Mouse (Mus musculus) kidney, embryonic 16.5 days (tissue): ENCODE measurements around the gene Tmeff1. TPM values are rescaled to one million over a fixed set of nuclear protein-coding genes. Genes with fewer than 3 reads are reported as not detected.

Experiments used
- ATAC-seq: fragments of 200-750 bp; cut with Nextera tagmentation; 2 replicates; pipeline ENCODE4 v1.8.0; 2017; ENCODE audit warnings: moderate TSS enrichment; ENCODE audit not compliant: low FRiP score, low TSS enrichment
- H3K27ac ChIP-seq: fragments of 300-500 bp; sonication (generic); 2 replicates; pipeline ENCODE4 v1.5.1; 2014; ENCODE audit warnings: low read length
- H3K27me3 ChIP-seq: fragments of 300-500 bp; sonication (generic); 2 replicates; pipeline ENCODE4 v1.6.1; 2014; ENCODE audit warnings: low read length, control low read depth, mixed read lengths; ENCODE audit not compliant: insufficient read depth
- H3K36me3 ChIP-seq: fragments of 300-500 bp; sonication (generic); 2 replicates; pipeline ENCODE4 v1.6.1; 2014; ENCODE audit warnings: low read length, control low read depth, mixed read lengths; ENCODE audit not compliant: insufficient read depth
- H3K4me1 ChIP-seq: fragments of 300-500 bp; sonication (generic); 2 replicates; pipeline ENCODE4 v1.6.1; 2014; ENCODE audit warnings: low read length, control low read depth, mixed read lengths; ENCODE audit not compliant: insufficient read depth
- H3K4me2 ChIP-seq: fragments of 300-500 bp; sonication (generic); replicated peaks from 2 replicates; pipeline ENCODE4 v1.6.1; 2014; ENCODE audit warnings: low read depth, low read length
- H3K4me3 ChIP-seq: fragments of 300-500 bp; sonication (generic); 2 replicates; pipeline ENCODE4 v1.5.1; 2014; ENCODE audit warnings: mild to moderate bottlenecking, low read length
- H3K9ac ChIP-seq: fragments of 300-500 bp; sonication (generic); replicated peaks from 2 replicates; pipeline ENCODE4 v1.6.1; 2014; ENCODE audit warnings: low read length
- H3K9me3 ChIP-seq: fragments of 300-500 bp; sonication (generic); 2 replicates; pipeline ENCODE4 v1.6.1; 2016; ENCODE audit warnings: low read length, control low read depth
- WGBS: fragments of 180-500 bp; shearing (Covaris S2); extraction: QIAGEN DNeasy Blood & Tissue Kit; methylation state at CpG from one replicate; pipeline ENCODE4 v1.1.7; 2014; 5-methylcytosine and 5-hydroxymethylcytosine counted together
- polyA plus RNA-seq: library from polyadenylated mRNA; unstranded; fragments of >200 nt; fragmentation: Nextera tagmentation; extraction: Ambion mirVana; gene quantifications from 2 replicates; pipeline ENCODE4 v1.2.1, GENCODE M21; 2015

Tmeff1 gene
- polyA plus RNA-seq, 1 experiment from 2014 or later: 19.8 TPM

GRCm38 (mm10) chr4:48605650-48606049, 20.7 kb downstream of the Tmeff1 start:
- Histone ChIP-seq H3K27me3 (no peaks in the 10 kb centered on the region), H3K36me3 (peaks cover 12% of the 10 kb centered on the region), H3K4me3 (no peak overlapping the region), H3K27ac (no peak overlapping the region), H3K9ac (no peak overlapping the region), H3K9me3 (no peaks in the 10 kb centered on the region), H3K4me2 (no peak overlapping the region), H3K4me1 (no peaks in the 10 kb centered on the region)
- WGBS: 70% methylated on average over 3 of the region's 3 CpGs
- ATAC-seq: no peak

DNA sequence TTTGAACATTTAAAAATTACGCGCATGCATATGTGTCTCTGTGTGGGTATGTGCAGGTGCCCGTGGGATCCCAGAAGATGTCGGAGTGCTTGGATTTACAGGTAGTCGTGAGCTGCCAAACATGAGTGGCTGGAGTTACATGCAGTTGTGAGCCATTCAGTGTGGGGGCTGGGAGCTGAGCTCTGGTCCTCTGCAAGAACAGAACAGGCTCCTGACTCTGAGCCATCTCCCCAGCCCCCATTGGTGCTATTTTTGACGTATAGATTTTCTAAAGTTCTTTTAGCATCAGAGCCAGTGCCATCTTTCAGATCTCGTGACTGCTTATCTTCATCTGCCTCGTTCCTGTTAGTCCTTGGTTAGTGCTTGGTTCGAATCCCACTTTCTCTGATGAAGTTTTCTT, 24.5 kb downstream of the Tmeff1 start:
- WGBS: 92% methylated on average over 9 of the region's 9 CpGs

GRCm38 (mm10) chr4:48610251-48610650, 25.3 kb downstream of the Tmeff1 start:
- no peak for ATAC-seq
- Histone ChIP-seq H3K9me3 (no peaks in the 10 kb centered on the region), H3K4me1 (no peaks in the 10 kb centered on the region), H3K27ac (no peak overlapping the region), H3K4me2 (no peak overlapping the region), H3K36me3 (peaks cover 20% of the 10 kb centered on the region), H3K4me3 (no peak overlapping the region), H3K27me3 (no peaks in the 10 kb centered on the region), H3K9ac (no peak overlapping the region)
- WGBS: 96% methylated on average over 6 of the region's 6 CpGs

More for the DNA sequence above, 24.5 kb downstream of the Tmeff1 start:
- no peak for ATAC-seq
- no peaks in the 10 kb centered on the region for H3K9me3 ChIP-seq
- H3K27ac ChIP-seq: no peak overlapping the region
- H3K36me3 ChIP-seq: peaks cover 16% of the 10 kb centered on the region
- H3K27me3 ChIP-seq: no peaks in the 10 kb centered on the region
- no peak overlapping the region for H3K9ac ChIP-seq
- no peak overlapping the region for H3K4me3 ChIP-seq
- no peaks in the 10 kb centered on the region for H3K4me1 ChIP-seq
- H3K4me2 ChIP-seq: no peak overlapping the region

DNA sequence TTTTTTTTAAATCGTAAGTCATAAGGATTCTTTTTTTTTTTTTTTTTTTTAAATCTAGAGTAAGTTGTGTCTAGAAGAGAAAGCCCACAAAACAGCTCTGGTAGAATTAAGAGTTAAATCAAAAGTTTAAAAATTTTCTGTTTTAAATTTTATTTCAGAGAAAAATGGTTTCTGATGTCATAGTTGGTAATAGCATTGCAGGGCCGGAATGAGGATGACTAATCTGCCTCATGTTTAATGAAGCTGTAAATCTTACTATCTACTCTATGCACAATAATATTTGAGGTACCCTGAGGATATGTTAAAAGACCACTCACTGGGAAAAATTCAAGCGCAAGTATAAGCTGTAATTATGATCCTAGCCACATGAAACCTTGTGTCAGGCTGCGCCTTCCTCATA, 30.5 kb downstream of the Tmeff1 start:
- WGBS: 95% methylated on average over 4 of the region's 4 CpGs
- no peak overlapping the region for H3K4me3 ChIP-seq
- no peak overlapping the region for H3K9ac ChIP-seq

DNA sequence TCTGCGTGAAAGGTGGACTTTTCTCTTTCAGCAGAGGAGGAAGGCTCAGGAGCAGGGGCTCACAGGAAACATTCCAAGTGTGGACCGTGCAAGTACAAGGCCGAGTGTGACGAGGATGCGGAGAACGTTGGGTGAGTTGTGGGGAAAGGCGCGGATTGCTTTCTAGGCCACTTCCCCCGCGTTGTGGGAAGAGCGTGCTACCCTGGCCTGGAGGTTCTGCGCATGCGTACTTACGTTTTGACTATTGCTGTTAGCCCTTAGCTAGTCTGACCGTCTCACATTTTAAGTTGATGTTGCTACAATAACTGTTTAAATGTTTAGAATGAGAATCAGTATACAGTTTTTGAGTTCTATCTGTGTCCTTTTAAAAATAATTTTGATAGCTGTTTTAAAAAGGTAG, 32.2 kb downstream of the Tmeff1 start:
- 96% methylated on average over 15 of the region's 15 CpGs for WGBS
- Histone ChIP-seq H3K27me3 (no peaks in the 10 kb centered on the region), H3K4me1 (no peaks in the 10 kb centered on the region), H3K4me2 (no peak overlapping the region), H3K4me3 (no peak overlapping the region), H3K9me3 (no peaks in the 10 kb centered on the region), H3K36me3 (peaks cover 24% of the 10 kb centered on the region), H3K27ac (no peak overlapping the region), H3K9ac (no peak overlapping the region)
- ATAC-seq: no peak

More for the DNA sequence above, 30.5 kb downstream of the Tmeff1 start:
- H3K36me3 ChIP-seq: peaks cover 28% of the 10 kb centered on the region
- no peaks in the 10 kb centered on the region for H3K27me3 ChIP-seq
- no peak overlapping the region for H3K27ac ChIP-seq
- H3K9me3 ChIP-seq: no peaks in the 10 kb centered on the region
- no peaks in the 10 kb centered on the region for H3K4me1 ChIP-seq
- H3K4me2 ChIP-seq: no peak overlapping the region
- ATAC-seq: no peak

GRCm38 (mm10) chr4:48620121-48620520, 35.1 kb downstream of the Tmeff1 start:
- H3K27me3 ChIP-seq: no peaks in the 10 kb centered on the region
- H3K9ac ChIP-seq: no peak overlapping the region
- ATAC-seq: no peak
- no peaks in the 10 kb centered on the region for H3K4me1 ChIP-seq
- H3K4me2 ChIP-seq: no peak overlapping the region
- H3K27ac ChIP-seq: no peak overlapping the region
- H3K9me3 ChIP-seq: no peaks in the 10 kb centered on the region; the same call in 1 of the 2 replicates
- peaks cover 25% of the 10 kb centered on the region for H3K36me3 ChIP-seq
- 72% methylated on average over 6 of the region's 6 CpGs for WGBS
- no peak overlapping the region for H3K4me3 ChIP-seq

- Histone ChIP-seq H3K27me3 (no peaks in the 10 kb centered on the region), H3K4me1 (0 out of 2 replicates have a peak, but pooled peaks cover 5% of the 10 kb centered on the region), H3K9ac (no peak overlapping the region), H3K4me3 (no peak overlapping the region), H3K27ac (no peak overlapping the region), H3K36me3 (peaks cover 26% of the 10 kb centered on the region), H3K9me3 (no peaks in the 10 kb centered on the region; the same call in 1 of the 2 replicates), H3K4me2 (no peak overlapping the region)
- ATAC-seq: no peak
- 65% methylated on average over 6 of the region's 6 CpGs for WGBS
Observed at GRCm38 (mm10) chr4:48622246-48622645, 37.3 kb downstream of the Tmeff1 start.

DNA sequence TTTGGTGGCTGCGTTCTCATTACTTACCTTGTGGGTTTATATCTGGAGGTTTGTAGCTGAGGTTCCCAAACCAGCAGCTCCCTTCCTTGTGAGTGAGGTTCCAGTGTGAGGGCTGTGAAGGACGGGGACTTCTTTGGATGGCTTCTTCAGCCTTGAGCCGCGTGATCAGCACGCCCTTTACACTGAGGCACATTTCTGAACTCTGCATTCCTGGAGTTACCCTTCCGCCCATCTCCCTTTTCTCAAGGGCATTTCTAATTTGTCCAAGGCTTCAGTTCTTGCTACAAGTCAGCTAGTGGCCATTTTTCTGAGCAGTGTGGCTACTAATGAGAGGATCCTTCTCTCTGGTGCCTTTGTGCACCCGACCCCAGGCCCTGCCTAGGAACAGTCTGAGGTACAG, 38.0 kb downstream of the Tmeff1 start:
- Histone ChIP-seq H3K4me2 (no peak overlapping the region), H3K9ac (no peak overlapping the region), H3K27ac (no peak overlapping the region), H3K27me3 (no peaks in the 10 kb centered on the region), H3K36me3 (peaks cover 28% of the 10 kb centered on the region), H3K4me3 (no peak overlapping the region), H3K4me1 (0 out of 2 replicates have a peak, but pooled peaks cover 5% of the 10 kb centered on the region), H3K9me3 (no peaks in the 10 kb centered on the region; the same call in 1 of the 2 replicates)
- no peak for ATAC-seq
- 96% methylated on average over 7 of the region's 7 CpGs for WGBS

DNA sequence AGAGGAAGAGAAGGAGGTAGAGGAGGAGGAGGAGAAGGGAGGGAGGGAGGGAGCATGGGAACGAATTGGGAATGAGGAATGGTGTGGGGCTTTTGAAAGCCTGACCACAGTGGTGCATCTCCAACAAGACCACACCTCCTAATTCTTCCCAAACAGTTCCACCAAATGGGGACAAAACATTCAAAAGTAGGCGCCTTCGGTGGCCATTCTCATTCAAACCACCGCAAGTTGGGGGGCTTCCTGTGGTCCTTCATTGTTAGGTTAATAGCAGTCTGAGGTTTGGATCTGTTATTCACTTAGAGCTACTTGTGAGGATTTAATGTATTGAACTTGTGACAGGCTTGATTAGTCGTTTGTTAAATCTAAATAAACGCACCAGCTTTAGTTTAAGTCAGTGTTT, 40.0 kb downstream of the Tmeff1 start:
- Histone ChIP-seq H3K27me3 (no peaks in the 10 kb centered on the region), H3K9me3 (no peaks in the 10 kb centered on the region; the same call in 1 of the 2 replicates), H3K4me3 (no peak overlapping the region), H3K27ac (no peak overlapping the region), H3K36me3 (peaks cover 38% of the 10 kb centered on the region), H3K4me2 (no peak overlapping the region), H3K4me1 (0 out of 2 replicates have a peak, but pooled peaks cover 5% of the 10 kb centered on the region), H3K9ac (no peak overlapping the region)
- 65% methylated on average over 6 of the region's 6 CpGs for WGBS
- no peak for ATAC-seq

DNA sequence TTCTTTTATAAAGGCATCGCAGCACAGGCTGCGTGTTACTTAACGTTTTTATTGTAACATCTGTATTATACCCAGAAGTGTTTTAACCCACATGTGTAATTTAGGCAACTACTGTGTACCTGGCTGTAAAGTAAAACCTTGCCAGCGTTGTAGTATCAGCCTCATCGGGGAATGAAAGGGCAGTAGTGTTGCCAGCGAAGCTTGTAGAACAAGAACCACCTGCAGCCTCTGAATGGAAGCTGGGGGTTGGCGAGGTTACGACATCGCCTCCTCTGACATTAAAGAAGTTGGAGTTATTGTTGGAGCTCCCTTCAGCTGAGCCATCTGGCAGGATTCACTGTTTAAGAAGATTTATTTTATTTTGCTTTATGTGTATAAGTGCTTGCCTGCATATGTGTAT, 40.9 kb downstream of the Tmeff1 start:
- no peak overlapping the region for H3K4me3 ChIP-seq
- H3K4me1 ChIP-seq: 0 out of 2 replicates have a peak, but pooled peaks cover 8% of the 10 kb centered on the region
- 52% methylated on average over 9 of the region's 9 CpGs for WGBS
- H3K9ac ChIP-seq: no peak overlapping the region
- H3K4me2 ChIP-seq: no peak overlapping the region
- H3K27ac ChIP-seq: no peak overlapping the region
- H3K36me3 ChIP-seq: peaks cover 36% of the 10 kb centered on the region
- H3K27me3 ChIP-seq: no peaks in the 10 kb centered on the region
- no peaks in the 10 kb centered on the region; the same call in 1 of the 2 replicates for H3K9me3 ChIP-seq
- ATAC-seq: no peak
